Mouse (Mus musculus) megakaryocyte, embryonic 14.5 days (primary cell): ENCODE results near the gene Hoxb13. TPM values are rescaled to one million over a fixed set of nuclear protein-coding genes. Genes with fewer than 3 reads are reported as not detected.

Source experiments
- H3K27me3 ChIP-seq: replicated peaks from 2 replicates; pipeline ENCODE3; 2012; ENCODE audit warnings: inconsistent platforms
- H3K36me3 ChIP-seq: replicated peaks from 2 replicates; pipeline ENCODE3; 2012; ENCODE audit warnings: low read length, inconsistent platforms, mixed read lengths
- H3K4me1 ChIP-seq: 2 replicates; pipeline ENCODE4 v1.6.1; 2012; ENCODE audit warnings: inconsistent platforms
- H3K4me3 ChIP-seq: replicated peaks from 2 replicates; pipeline ENCODE3; 2012; ENCODE audit warnings: moderate library complexity, mild to moderate bottlenecking, inconsistent platforms
- H3K9me3 ChIP-seq: 2 replicates; pipeline ENCODE4 v1.6.1; 2012; ENCODE audit warnings: inconsistent platforms
- FLI1 ChIP-seq: IDR thresholded peaks from 2 replicates; pipeline ENCODE4 v1.6.1; 2012; ENCODE audit warnings: low read length, inconsistent platforms, mixed read lengths
- GATA1 ChIP-seq: IDR thresholded peaks from 3 replicates; pipeline ENCODE4 v1.6.1; 2012; ENCODE audit warnings: mixed read lengths, low read length, inconsistent platforms, borderline replicate concordance
- polyA plus RNA-seq: library from polyadenylated mRNA; stranded (reverse); fragments of >175 nt; gene quantifications from 2 replicates; pipeline ENCODE4 v1.2.3, GENCODE M21; 2012; ENCODE audit warnings: low replicate concordance; ENCODE audit not compliant: insufficient read depth

Hoxb13 gene
- not detected in 2 replicates for polyA plus RNA-seq

GRCm38 (mm10) chr11:96193521-96194400, at the start of gene Hoxb13:
Gene Hoxb13, plus strand, starts transcription at chr11:96194316.
- H3K27me3 ChIP-seq, result peaks cover 99% of the 10 kb centered on the region
- H3K4me1 ChIP-seq, result peaks cover 15% of the 10 kb centered on the region
- no peaks in the 10 kb centered on the region for H3K9me3 ChIP-seq
- H3K36me3 ChIP-seq, result no peaks in the 10 kb centered on the region
- H3K4me3 ChIP-seq, result no peak within 1 kb of the TSS
- TF ChIP-seq FLI1, result no peak
- no peak for TF ChIP-seq GATA1

GRCm38 (mm10) chr11:96145622-96146270, 48.4 kb upstream of the Hoxb13 start:
- Histone ChIP-seq H3K9me3 (peaks cover 4% of the 10 kb centered on the region; the same call in 1 of the 2 replicates), H3K4me1 (no peaks in the 10 kb centered on the region), H3K4me3 (no peak overlapping the region), H3K27me3 (peaks cover 83% of the 10 kb centered on the region), H3K36me3 (no peaks in the 10 kb centered on the region)
- TF ChIP-seq GATA1 (no peak), FLI1 (no peak)

GRCm38 (mm10) chr11:96147471-96147870, 46.6 kb upstream of the Hoxb13 start:
- no peaks in the 10 kb centered on the region for H3K4me1 ChIP-seq
- H3K36me3 ChIP-seq, result no peaks in the 10 kb centered on the region
- H3K9me3 ChIP-seq, result peaks cover 4% of the 10 kb centered on the region; the same call in 1 of the 2 replicates
- no peak overlapping the region for H3K4me3 ChIP-seq
- TF ChIP-seq FLI1 (no peak), GATA1 (no peak)
- peaks cover 85% of the 10 kb centered on the region for H3K27me3 ChIP-seq

- TF ChIP-seq GATA1, result no peak
- no peak for TF ChIP-seq FLI1
- H3K27me3 ChIP-seq, result peaks cover 79% of the 10 kb centered on the region
- peaks cover 5% of the 10 kb centered on the region; the same call in 1 of the 2 replicates for H3K9me3 ChIP-seq
- H3K4me3 ChIP-seq, result no peak overlapping the region
- H3K36me3 ChIP-seq, result no peaks in the 10 kb centered on the region
- no peaks in the 10 kb centered on the region for H3K4me1 ChIP-seq
Measured at GRCm38 (mm10) chr11:96164769-96165168, 29.3 kb upstream of the Hoxb13 start.

GRCm38 (mm10) chr11:96168125-96168524, 26.0 kb upstream of the Hoxb13 start:
- no peak overlapping the region for H3K4me3 ChIP-seq
- H3K4me1 ChIP-seq, result peaks cover 12% of the 10 kb centered on the region
- peaks cover 94% of the 10 kb centered on the region for H3K27me3 ChIP-seq
- no peaks in the 10 kb centered on the region for H3K36me3 ChIP-seq
- no peak for TF ChIP-seq FLI1
- no peak for TF ChIP-seq GATA1
- H3K9me3 ChIP-seq, result no peaks in the 10 kb centered on the region

- no peak for TF ChIP-seq FLI1
- TF ChIP-seq GATA1, result no peak
- no peak overlapping the region for H3K4me3 ChIP-seq
- H3K27me3 ChIP-seq, result peaks cover 97% of the 10 kb centered on the region
- peaks cover 15% of the 10 kb centered on the region for H3K4me1 ChIP-seq
- no peaks in the 10 kb centered on the region for H3K36me3 ChIP-seq
- no peaks in the 10 kb centered on the region for H3K9me3 ChIP-seq
Measured at GRCm38 (mm10) chr11:96169016-96169415, 25.1 kb upstream of the Hoxb13 start.

GRCm38 (mm10) chr11:96170711-96171379, 23.3 kb upstream of the Hoxb13 start:
- no peak for TF ChIP-seq FLI1
- TF ChIP-seq GATA1, result no peak
- H3K9me3 ChIP-seq, result no peaks in the 10 kb centered on the region
- H3K4me1 ChIP-seq, result peaks cover 15% of the 10 kb centered on the region
- no peak overlapping the region for H3K4me3 ChIP-seq
- no peaks in the 10 kb centered on the region for H3K36me3 ChIP-seq
- peaks cover 96% of the 10 kb centered on the region for H3K27me3 ChIP-seq

- H3K4me1 ChIP-seq, result peaks cover 15% of the 10 kb centered on the region
- TF ChIP-seq FLI1 (no peak), GATA1 (no peak)
- no peak overlapping the region for H3K4me3 ChIP-seq
- no peaks in the 10 kb centered on the region for H3K9me3 ChIP-seq
- H3K27me3 ChIP-seq, result peaks cover 96% of the 10 kb centered on the region
- no peaks in the 10 kb centered on the region for H3K36me3 ChIP-seq
Measured at GRCm38 (mm10) chr11:96171601-96172000, 22.5 kb upstream of the Hoxb13 start.

- Histone ChIP-seq H3K36me3 (no peaks in the 10 kb centered on the region), H3K9me3 (0 out of 2 replicates have a peak, but pooled peaks cover under 1% of the 10 kb centered on the region), H3K27me3 (peaks cover 96% of the 10 kb centered on the region), H3K4me3 (no peak overlapping the region), H3K4me1 (peaks cover 15% of the 10 kb centered on the region)
- TF ChIP-seq GATA1, result no peak
- no peak for TF ChIP-seq FLI1
Measured at GRCm38 (mm10) chr11:96172511-96173287, 21.4 kb upstream of the Hoxb13 start.
